Mouse (Mus musculus) adrenal gland, postnatal 10 days (tissue): ENCODE results near the gene Mrpl44. TPM values are rescaled to one million over a fixed set of nuclear protein-coding genes. Genes with fewer than 3 reads are reported as not detected.

Experiments
- DNase-seq: peaks from one replicate; pipeline ENCODE4 v3.0.0; 2021; ENCODE audit warnings: mixed read lengths
- long read RNA-seq, 2 experiments: library from polyadenylated mRNA; stranded (forward); transcript quantifications; one replicate each; pipeline ENCODE4 v2.0.0; 2021
- total RNA-seq, 2 experiments: library from RNA; stranded (reverse); gene quantifications; 2 replicates each; pipeline ENCODE4 v1.2.3; 2021

The Mrpl44 gene
- total RNA-seq, result 10 to 100 TPM; 54.3 to 59.4 TPM
- long read RNA-seq, experiment 1, transcript Mrpl44-201 (4 exons, 1,424 nt), result major isoform, 63 of 76 reads
- long read RNA-seq, experiment 1, partial matches to known transcripts, result 12 of 76 reads
- long read RNA-seq, experiment 1, other reads (novel, unspliced or antisense), result 1 of 76 reads
- long read RNA-seq, experiment 2, transcript Mrpl44-201 (4 exons, 1,424 nt), result major isoform, 49 of 74 reads
- long read RNA-seq, experiment 2, partial matches to known transcripts, result 24 of 74 reads
- long read RNA-seq, experiment 2, other reads (novel, unspliced or antisense), result 1 of 74 reads

DNA sequence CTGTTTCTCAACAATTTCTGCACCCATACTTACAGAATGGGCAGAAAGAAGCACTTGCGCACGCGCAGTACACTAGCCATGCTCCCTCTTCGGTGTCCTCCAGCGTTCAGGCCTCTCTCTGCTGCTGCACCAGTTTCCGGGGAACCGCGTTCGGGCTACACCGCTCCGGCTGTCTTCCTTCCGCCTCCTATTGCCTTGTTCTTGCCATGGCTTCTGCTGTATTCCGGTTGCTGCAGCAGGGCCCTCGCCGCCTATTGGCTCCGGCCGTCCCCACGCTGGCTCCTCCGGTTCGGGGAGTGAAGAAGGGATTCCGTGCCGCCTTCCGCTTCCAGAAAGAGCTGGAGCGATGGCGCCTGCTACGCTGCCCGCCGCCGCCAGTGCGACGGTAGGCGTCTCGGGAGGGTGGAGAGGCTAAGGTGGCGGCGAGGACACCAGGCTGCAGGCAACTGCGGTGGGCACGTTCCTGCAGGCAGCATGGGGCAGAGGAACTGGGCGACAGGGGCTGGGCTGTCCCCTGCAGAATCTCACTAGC, at the start of gene Mrpl44, which contains the start of gene Wdfy1:
TSS of gene Mrpl44 (plus strand) at position 92 of the 532 bp plus-strand sequence.
TSS of gene Wdfy1 (minus strand) at position 217 of the 532 bp plus-strand sequence.
- DNase-seq, result peak; percentile 98

GRCm38 (mm10) chr1:79734794-79735193, 41.0 kb upstream of the Mrpl44 start:
- DNase-seq, result no peak

- DNase-seq, result no peak
Measured at GRCm38 (mm10) chr1:79736408-79736807, 39.4 kb upstream of the Mrpl44 start.

DNA sequence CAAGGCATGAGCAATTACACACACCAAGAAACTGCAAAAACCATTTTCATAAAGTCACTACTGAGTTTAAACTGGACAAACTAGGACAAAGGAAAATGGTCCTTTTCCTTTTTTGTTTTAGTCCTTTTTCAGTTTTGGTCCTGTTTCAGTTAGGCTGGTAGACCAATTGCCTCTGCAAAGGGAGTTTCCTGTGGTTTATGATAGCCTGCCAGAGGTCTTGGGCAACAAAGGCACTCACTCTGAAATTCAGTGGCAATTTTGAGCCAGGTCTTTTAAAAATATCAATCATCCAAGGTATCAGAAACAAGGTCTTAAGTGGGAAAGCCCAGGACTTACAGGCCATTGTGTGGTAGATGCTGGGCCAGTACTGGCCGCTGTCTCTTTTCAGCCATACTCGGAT, 36.1 kb upstream of the Mrpl44 start:
- no peak for DNase-seq

DNA sequence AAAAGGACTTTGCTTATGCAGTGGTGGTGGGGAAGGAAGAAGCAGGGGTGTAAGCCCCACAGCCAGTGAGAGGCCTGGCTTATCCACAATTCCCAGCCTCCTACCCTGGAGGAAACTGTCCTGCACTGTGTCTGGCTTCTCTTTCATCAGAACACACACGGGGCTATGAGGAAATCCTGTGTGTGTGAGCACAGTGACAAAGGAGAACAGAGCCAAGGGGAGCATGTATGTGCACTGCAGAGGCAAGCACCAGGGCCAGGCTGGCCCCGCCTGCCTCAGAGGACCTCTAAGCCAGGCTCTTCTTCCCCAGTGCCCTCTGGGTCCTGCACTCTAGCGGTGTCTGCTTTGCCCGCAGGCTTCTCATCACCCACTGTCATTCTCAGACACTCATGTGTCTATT, 34.8 kb upstream of the Mrpl44 start:
- DNase-seq, result peak; percentile 52

- DNase-seq, result no peak
Measured at GRCm38 (mm10) chr1:79742949-79743348, 32.9 kb upstream of the Mrpl44 start.

DNA sequence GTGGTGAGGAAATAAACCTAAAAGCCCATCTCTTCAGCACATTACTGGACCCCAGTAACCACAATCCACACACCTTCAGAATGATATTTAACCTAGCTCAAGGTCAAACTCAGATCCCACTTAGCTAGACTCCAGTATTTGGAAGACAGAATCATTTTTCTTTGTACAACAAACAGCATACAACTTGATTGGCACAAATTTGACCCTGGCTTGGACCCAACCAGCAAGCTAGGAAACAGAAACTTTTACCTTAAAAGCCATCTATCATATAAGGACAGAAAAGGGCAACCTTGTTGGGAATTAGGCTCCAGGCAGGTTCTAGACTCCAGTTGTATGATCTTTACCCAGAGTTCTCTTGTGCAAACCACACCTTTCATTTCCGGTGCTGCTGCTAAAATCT, 32.4 kb upstream of the Mrpl44 start:
- DNase-seq, result peak; percentile 40

DNA sequence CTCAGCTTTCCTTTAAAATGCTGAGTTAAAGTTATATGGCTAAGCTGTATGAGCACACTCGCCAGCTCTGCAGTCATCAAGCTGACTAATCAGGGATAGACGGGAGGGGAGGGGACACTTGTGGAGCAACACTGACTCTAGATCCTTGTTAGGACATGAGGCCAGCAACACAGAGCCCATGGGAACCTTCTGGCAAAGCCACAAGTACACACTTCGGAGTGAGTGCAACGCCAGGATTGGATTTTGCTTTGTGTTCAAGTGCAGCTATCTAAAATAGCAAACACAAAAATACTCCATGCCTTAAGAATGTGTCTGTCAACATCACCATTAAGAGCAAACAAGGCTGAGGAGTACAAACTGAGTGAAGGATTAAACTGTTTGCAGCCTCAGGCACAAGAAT, 29.8 kb upstream of the Mrpl44 start:
- DNase-seq, result peak; percentile 61

DNA sequence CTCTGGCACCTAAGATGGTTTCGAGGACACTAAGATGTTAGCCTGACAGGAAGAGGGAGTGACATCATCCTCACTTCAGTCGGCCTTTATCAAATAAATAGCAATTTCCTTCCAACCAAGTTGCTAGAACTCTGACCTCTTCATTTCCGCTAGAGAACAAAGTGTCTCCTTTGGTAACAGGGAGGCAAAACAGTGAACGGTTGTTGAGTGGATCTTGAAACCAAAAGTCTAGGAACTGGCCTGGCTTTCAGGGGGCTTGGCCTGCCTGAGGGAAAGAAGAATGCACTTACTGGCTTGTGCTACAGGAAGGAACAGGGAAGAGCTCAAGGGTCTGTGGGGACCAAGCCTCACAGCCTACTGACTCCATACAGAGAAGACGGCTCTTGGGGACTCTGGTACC, 24.6 kb upstream of the Mrpl44 start:
- DNase-seq, result no peak

- DNase-seq, result no peak
Measured at GRCm38 (mm10) chr1:79752015-79752695, 23.7 kb upstream of the Mrpl44 start.

- DNase-seq, result no peak
Measured at GRCm38 (mm10) chr1:79752714-79753340, 23.0 kb upstream of the Mrpl44 start.

GRCm38 (mm10) chr1:79753456-79753855, 22.4 kb upstream of the Mrpl44 start:
- DNase-seq, result no peak

- no peak for DNase-seq
Measured at GRCm38 (mm10) chr1:79754936-79755335, 20.9 kb upstream of the Mrpl44 start.

DNA sequence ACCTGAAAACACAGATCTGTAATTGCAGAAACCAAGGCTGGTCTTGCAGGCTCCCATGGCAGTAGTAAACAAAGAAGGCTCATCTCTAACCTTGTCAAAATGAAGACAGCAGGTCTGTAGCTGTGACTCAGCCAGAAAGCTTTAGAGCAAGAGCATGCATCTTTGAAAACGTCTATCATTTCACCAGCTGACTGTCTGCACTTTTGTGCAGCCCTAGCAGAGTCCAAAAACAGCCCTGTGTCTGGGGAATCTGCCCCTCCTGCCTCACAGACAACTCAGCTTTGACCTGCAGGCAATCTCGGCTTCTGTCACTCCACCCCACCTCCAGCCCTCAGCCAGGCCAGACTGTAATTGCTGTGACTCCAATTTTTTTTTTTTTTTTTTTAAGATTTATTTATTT, 20.4 kb upstream of the Mrpl44 start:
- peak; percentile 30 for DNase-seq

- DNase-seq, result peak; percentile 39
Measured at GRCm38 (mm10) chr1:79756417-79756816, 19.4 kb upstream of the Mrpl44 start.

- DNase-seq, result peak; percentile 34
Measured at GRCm38 (mm10) chr1:79757161-79757560, 18.7 kb upstream of the Mrpl44 start.

- no peak for DNase-seq
Measured at GRCm38 (mm10) chr1:79757597-79757996, 18.2 kb upstream of the Mrpl44 start.

- no peak for DNase-seq
Measured at GRCm38 (mm10) chr1:79759006-79759405, 16.8 kb upstream of the Mrpl44 start.

GRCm38 (mm10) chr1:79759436-79759972, 16.3 kb upstream of the Mrpl44 start:
- no peak for DNase-seq

GRCm38 (mm10) chr1:79760656-79761055, 15.2 kb upstream of the Mrpl44 start:
- DNase-seq, result peak; percentile 37

DNA sequence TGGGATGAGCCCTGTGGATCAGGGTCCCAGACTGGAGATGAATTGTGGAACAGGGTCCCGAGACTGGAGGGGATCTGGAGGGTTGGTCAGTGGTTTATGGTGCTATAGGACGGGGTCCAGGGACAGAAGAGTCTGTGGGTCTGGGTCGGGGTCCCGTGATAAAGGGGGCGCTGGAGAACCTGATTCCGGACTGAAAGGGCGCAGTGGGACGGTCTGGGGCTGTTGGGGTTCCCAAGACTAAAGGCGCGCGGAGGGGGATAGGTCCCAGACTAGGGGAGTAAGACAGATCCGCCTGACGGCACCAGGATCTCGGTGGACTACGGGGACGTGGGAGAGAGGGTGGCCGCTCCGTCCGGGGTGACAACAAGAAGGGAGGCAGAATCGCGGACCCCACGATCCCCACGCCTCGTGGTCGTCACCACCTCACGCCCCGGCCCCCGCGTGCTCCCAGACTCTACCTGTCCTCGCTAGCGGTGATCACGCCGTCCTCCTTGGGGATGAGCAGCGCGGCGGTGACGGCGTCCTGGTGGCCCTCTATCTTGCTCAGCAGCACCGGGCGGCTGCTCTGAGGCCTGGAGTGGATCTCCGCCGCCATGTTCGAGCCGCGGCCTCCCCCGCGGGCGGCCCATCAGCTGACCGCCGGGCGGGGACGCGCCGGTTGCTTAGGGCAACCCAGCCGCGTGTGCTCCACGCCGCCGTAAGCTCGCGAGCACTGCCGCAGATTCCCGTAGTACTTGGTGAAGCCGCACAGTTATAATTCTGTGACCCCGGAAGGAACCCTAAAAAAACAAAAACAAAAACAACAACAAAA, 14.5 kb upstream of the Mrpl44 start:
- peak; percentile 89 for DNase-seq

GRCm38 (mm10) chr1:79761917-79762271, 13.9 kb upstream of the Mrpl44 start:
- DNase-seq, result no peak
